Mouse (Mus musculus) CH12.LX (cell line): ENCODE results near the gene Dscam.

Experiments used
- CTCF ChIP-seq, 2 experiments: IDR thresholded peaks in 1 of 2; conservative IDR thresholded peaks in 1 of 2; 2 replicates each; pipeline ENCODE4 v1.5.1; 2011 to 2012; ENCODE audit warnings: low read depth in 2 of 2, low read length in 2 of 2, improper control_type of control experiment in 1 of 2, inconsistent platforms in 1 of 2, mild to moderate bottlenecking in 1 of 2, moderate library complexity in 1 of 2
- E2F4 ChIP-seq: IDR thresholded peaks from 2 replicates; pipeline ENCODE4 v1.6.1; 2011; ENCODE audit warnings: low read depth, low read length, improper control_type of control experiment; ENCODE audit not compliant: insufficient replicate concordance
- POLR2A ChIP-seq: IDR thresholded peaks from 2 replicates; pipeline ENCODE4 v1.6.1; 2011; ENCODE audit warnings: low read depth, mild to moderate bottlenecking, improper control_type of control experiment, low read length
- RAD21 ChIP-seq: IDR thresholded peaks from 2 replicates; pipeline ENCODE4 v1.6.1; 2011; ENCODE audit warnings: low read depth, mild to moderate bottlenecking, low read length, improper control_type of control experiment, moderate library complexity
- TBP ChIP-seq: conservative IDR thresholded peaks from 2 replicates; pipeline ENCODE4 v1.6.1; 2011; ENCODE audit warnings: low read depth, low read length, improper control_type of control experiment
- ZMIZ1 ChIP-seq: IDR thresholded peaks from 2 replicates; pipeline ENCODE4 v1.6.1; 2012; ENCODE audit warnings: low read depth, mild to moderate bottlenecking, inconsistent platforms, low read length, improper control_type of control experiment

DNA sequence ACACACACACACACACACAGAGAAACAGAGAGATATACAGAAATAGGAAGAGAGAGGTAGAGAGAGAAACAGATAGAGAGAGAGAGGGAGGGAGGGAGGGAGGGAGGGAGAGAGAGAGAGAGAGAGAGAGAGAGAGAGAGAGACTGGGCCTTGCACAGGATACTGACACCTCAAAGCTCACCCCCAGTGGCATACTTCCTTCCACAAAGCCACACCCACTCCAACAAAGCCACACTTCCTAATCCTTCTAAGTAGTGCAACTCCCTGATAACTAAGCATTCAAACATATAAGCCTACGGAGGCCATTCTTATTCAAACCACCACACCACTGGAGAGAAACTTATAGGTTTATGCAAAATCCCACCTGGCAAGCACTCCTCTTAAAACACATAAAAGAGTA, 481.1 kb downstream of the Dscam start:
- TF ChIP-seq E2F4 (no peak), POLR2A (no peak), RAD21 (no peak), TBP (no peak), ZMIZ1 (no peak), CTCF (conservative IDR thresholded peaks at IDR 0.05 in 1 of 2, IDR thresholded peaks at IDR 0.05 in 1 of 2; ENCODE audit: low read depth in 2 of 2, low read length in 2 of 2) (no peak)
